Mouse (Mus musculus) lung, postnatal 10 days (tissue): ENCODE results near the gene Cd300a.

Experiments
- DNase-seq: peaks from one replicate; pipeline ENCODE4 v3.0.0; 2021

Gene Cd300a

DNA sequence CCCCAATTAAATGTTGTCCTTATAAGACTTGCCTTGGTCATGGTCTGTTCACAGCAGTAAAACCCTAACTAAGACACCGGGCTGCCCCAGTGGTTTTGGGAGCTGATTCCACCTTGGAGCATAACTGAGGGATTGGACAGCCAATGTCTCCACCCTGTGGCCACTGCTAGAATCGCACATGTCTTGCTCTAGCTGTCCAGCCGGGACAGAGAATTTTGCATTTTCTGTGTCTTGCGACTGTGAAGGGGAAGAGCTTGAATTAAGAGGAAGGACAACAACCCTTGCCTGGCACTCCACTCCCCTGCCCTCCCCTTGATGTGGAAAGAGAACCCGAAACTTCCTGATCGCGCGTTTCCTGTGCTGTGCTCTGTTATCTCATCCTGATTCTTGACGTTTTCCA, 23.0 kb downstream of the Cd300a start:
- peak; percentile 84 for DNase-seq

DNA sequence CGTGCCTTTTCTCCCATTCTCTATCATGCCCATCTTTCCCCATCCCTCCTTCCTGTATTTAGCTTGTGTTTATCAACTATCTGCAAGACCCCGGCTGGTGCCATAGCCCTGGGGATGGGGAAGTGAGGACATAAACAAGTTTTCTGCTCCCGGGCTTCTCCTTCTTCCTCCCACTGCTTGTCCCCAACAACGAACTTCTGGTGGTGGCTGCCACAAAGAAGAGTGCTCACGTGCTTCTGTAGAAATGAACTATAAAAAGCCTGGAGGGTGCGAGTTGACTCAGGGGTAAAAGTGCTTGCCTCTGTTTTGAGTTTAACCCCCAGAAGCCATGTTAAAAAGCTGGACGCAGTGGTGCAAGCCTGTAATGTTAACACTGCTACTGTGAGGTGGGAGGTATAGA, 25.1 kb downstream of the Cd300a start:
- peak; percentile 20 for DNase-seq

DNA sequence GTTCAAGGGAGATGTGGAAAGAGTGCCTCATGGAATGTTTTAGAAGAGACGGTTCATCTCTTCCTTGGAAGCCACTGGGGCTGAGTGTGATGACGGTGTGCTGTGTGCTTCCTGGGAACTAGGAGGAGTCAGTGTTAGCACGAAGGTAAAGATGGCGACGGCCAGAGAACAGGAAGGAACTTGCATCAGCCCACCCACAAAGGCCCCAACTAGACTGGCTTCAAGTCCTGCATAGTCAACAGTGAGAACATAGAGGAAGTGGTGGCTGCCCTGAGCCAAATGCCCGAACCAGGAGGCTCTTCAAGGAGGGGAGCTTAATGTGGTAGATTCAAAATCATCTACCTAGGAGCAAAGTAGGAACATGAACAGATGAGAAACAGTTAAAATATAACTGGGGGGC, 27.3 kb downstream of the Cd300a start:
- DNase-seq = peak; percentile 14

DNA sequence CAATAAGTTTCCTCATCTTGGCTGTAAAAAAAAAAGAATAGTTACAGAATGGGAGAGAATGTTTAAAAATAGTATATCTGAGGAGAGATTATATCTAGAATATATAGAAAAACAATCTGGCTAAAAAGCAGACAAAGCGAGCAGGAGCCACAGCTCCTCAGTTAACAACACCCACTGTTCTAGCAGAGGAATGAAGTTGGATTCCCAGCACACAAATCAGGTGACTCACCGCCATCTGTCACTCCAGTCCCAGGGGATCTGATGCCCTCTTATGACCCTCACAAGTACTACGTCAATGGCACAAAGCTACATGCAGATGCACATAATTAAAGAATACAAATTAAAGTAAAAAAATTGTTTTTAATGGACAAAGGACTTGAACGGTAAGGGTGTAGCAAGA, 32.6 kb downstream of the Cd300a start:
- no peak for DNase-seq

DNA sequence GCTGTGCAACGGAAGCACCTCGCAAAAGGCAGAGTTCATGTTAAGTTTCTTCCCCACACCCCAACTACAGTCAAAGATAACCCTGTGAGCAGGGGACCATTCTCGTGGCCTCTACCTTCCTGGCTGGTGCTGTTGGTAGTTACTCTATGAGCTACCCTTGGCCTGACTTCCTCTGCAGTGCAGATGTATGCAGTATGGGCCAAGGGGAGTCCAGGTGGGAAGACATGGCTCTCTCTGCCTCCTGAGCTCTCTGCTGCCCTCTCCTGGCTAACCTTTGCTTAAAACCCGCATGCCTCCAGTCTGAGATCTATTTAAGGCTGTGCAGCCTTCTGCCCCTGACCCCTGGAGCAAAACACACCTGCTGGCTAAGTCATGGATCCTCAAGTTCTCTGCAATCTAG, 34.1 kb downstream of the Cd300a start:
- peak; percentile 25 for DNase-seq

DNA sequence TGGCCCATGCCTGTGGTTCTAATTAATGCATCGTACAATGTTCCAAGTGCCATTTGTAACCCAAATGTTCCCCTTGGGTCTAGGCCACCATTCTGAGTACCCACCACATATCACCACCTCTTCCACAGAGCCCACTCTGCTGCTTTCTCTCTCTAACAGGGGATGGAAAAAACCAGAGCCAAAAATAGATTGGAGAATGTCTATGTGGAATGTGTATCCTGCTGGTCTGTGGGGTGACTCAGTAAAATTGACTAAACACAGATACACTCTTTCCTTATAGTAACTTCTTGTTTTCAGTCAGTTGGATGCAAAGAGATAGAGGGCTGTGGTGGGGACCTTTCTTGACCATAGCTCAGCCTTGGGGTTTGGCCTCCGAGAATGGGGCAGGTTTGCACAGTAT, 39.7 kb downstream of the Cd300a start:
- DNase-seq = no peak

DNA sequence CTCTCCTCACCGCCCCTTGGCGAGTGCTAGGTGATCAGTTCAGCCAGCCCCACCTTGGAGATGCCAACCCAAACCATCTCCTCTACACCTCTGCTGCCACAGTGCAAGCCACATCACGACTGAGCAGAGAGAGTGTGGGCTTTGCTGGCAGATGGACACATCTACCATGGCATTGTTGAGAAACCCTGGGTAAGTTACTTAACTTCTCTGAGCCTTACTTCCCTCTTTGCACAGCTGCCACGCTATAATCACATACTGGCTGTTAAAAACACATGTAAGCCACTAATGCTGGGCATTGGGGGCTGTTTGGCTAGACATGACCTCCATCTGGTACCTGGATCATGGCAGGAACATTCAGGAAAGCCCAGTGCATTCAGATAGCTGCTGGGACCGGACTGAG, 41.2 kb downstream of the Cd300a start:
- no peak for DNase-seq

DNA sequence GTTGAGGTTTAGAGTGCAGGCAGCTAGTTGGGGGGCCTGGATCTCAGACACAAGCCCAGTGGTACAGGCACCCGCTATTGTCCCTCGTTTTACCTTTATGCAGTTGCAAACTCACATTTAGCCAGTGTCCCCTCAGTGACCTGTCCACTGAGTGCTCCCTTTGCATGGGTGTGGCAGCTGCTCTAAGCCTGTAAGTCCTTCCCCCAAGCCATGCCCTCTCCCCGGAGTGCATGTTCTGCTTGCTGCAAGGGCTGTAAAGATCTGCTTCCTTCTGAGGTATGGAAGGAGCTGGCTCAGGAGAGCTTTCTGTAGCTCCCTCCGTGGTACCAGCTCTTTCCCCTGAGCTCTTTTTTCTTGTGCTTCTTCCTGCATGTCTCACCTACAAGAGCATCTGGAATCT, 43.8 kb downstream of the Cd300a start:
- no peak for DNase-seq

DNA sequence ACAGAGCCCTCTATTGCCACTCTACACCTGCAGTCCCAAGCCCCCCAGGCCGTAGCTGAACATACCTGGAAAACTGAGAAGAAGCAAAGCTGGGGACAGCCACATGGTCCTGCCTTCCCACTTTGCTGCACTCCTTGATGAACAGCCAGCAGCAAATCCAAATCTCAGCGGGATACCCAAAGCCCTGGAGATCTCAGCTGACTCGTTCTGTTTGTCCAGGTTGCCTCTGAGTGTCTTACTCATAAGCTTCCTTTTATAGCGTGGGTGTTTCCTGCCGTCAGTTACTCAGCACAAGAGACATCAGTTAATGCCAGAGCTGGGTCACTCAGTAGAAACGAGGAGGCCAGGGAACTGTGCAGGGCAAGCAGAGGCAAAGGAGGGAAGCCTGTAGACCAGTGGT, 44.3 kb downstream of the Cd300a start, which contains the start of gene Cd300lb:
Gene Cd300lb, minus strand, starts transcription at position 243 of the 400 bp plus-strand sequence.
- DNase-seq = no peak
